Comparison of ENCODE assay signal across 8 mouse cellular contexts in the genomic region with DNA sequence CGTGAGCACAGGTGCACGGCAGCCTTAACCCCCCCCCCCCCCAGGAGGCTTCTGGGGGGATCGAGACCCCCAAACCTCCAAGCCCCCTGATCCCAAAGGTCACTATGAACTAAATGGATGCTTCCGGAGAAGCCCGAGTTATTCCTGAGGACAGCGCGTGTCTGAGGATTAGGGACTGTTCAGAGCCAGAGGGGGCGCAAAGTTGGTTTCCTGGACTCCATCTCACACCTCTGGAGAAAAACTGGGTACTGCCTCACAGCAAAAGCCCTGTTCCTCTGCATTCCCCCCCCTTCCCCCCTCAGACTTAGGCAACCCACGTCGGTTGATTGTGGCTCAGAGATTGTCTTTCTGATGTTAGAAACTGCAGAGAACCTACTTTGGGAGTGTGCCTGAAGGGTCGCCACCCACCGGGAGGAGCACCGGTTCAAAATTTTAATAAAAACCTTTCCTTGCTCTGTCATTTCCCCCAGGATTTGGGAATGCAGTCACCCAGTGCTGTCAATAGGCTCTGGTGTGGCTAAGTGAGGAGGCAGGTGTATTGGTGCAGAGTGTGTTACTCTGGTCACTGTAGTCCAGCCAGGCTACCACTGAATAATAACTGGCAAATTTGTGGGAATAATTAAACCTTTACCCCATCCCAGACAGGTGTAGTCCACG. TPM values are rescaled to one million over a fixed set of nuclear protein-coding genes. Genes with fewer than 3 reads are reported as not detected.
A peak's percentile ranks its signal among the peaks of the same experiment; 100 is the strongest.
DNase-seq lines count a peak whose midpoint lies in the region; ATAC-seq and TF ChIP-seq lines count a peak whose summit lies in the region.

No protein-coding gene starts in this region.

- TF ChIP-seq CTCF in kidney, adult 2 months (conservative IDR thresholded peaks at IDR 0.05; ENCODE audit: insufficient read depth, insufficient read length, low read depth, low read length): no peak
- TF ChIP-seq CTCF in bone marrow, adult 2 months (IDR thresholded peaks at IDR 0.05; ENCODE audit: control insufficient read depth, insufficient read depth, low read length): no peak

- DNase-seq in kidney, adult 2 months: no peak
- no peak for DNase-seq in kidney, adult 11 months
- DNase-seq in forelimb bud, embryonic 11.5 days (ENCODE audit: low read depth, low spot score): peak; percentile 39
- no peak for DNase-seq in urinary bladder, postnatal 10 days (ENCODE audit: low spot score)
- DNase-seq in layer of hippocampus, adult 8-10 months (ENCODE audit: low spot score in 2 of 2): no peak
- no peak for DNase-seq in adipocyte (ENCODE audit: low spot score)

- no peak for TF ChIP-seq POLR2A in kidney, adult 2 months (IDR thresholded peaks at IDR 0.05; ENCODE audit: low read depth, low read length)
- no peak for TF ChIP-seq POLR2A in bone marrow, adult 2 months (IDR thresholded peaks at IDR 0.05; ENCODE audit: borderline replicate concordance, control insufficient read depth, low read depth, low read length)

- H3K36me3 ChIP-seq in kidney, adult 2 months (ENCODE audit: control insufficient read depth, insufficient read depth, low read length): no peaks in the 10 kb centered on the region

- peaks cover 8% of the 10 kb centered on the region; the same call in 1 of the 2 replicates for H3K4me1 ChIP-seq in kidney, adult 2 months (ENCODE audit: control insufficient read depth, insufficient read depth, low read length)
- H3K4me1 ChIP-seq in bone marrow, adult 2 months (ENCODE audit: control insufficient read depth, insufficient read depth, low read length): no peaks in the 10 kb centered on the region; the same call in none of the 2 replicates

- ATAC-seq in megakaryocyte progenitor cell, adult 5-6 weeks (replicated peaks; ENCODE audit: poor library complexity): peak; percentile 21

- no peak overlapping the region for H3K27ac ChIP-seq in kidney, adult 2 months (ENCODE audit: insufficient read depth, low read depth, low read length)
- H3K27ac ChIP-seq in bone marrow, adult 2 months (ENCODE audit: control insufficient read depth, insufficient read depth, low read depth, low read length, poor library complexity): peak overlapping the region; percentile 99

- H3K27me3 ChIP-seq in kidney, adult 2 months (replicated peaks; ENCODE audit: control insufficient read depth, insufficient read depth, low read length): no peaks in the 10 kb centered on the region

- 12% methylated on average over 14 of the region's 14 CpGs for WGBS in kidney, adult 2 months
- 7% methylated on average over 14 of the region's 14 CpGs for WGBS in bone marrow, adult 2 months

- H3K4me3 ChIP-seq in kidney, adult 2 months (ENCODE audit: insufficient read depth, low read depth, low read length): peak overlapping the region; percentile 79; the same call in 1 of the 2 replicates
- peak overlapping the region; percentile 87 for H3K4me3 ChIP-seq in bone marrow, adult 2 months (replicated peaks; ENCODE audit: control insufficient read depth, low read depth, low read length)

RNA-seq across cellular contexts. Expression of a gene that starts 0.8 kb away (rescaled TPM):
- polyA plus RNA-seq in kidney, adult 2 months (2012; rRNA removed): 1.2 and 2.8 TPM in 2 replicates
- 31.3 and 50.4 TPM in 2 replicates for polyA plus RNA-seq in bone marrow, adult 2 months (2011; ENCODE audit: insufficient read depth, insufficient read length, low replicate concordance, missing spikeins)
- 40.0 and 41.6 TPM in 2 replicates for total RNA-seq in megakaryocyte progenitor cell, adult 5-6 weeks (2015)
- 12.6 and 21.3 TPM in 2 replicates for total RNA-seq in megakaryocyte progenitor cell, adult 5-6 weeks (2017)
- 10 to 100 TPM in 2 of 4 experiments, 1 to 10 TPM in 2; 6.6 to 11.5 (median 10.3) TPM for total RNA-seq in layer of hippocampus, adult 8-10 months (2022)

RNA-seq across cellular contexts. Expression of a gene that starts 1.0 kb away (rescaled TPM):
- polyA plus RNA-seq in kidney, adult 2 months (2012; rRNA removed): 20.9 and 24.9 TPM in 2 replicates
- 1.5 and 3.7 TPM in 2 replicates for polyA plus RNA-seq in bone marrow, adult 2 months (2011; ENCODE audit: insufficient read depth, insufficient read length, low replicate concordance, missing spikeins)
- total RNA-seq in megakaryocyte progenitor cell, adult 5-6 weeks (2015): 2.0 and 2.9 TPM in 2 replicates
- 1.5 and 1.9 TPM in 2 replicates for total RNA-seq in megakaryocyte progenitor cell, adult 5-6 weeks (2017)
- 10 to 100 TPM; 14.1 to 22.3 (median 19.7) TPM for total RNA-seq in layer of hippocampus, adult 8-10 months (2022)

RNA-seq across cellular contexts. Expression of a gene that starts 48.5 kb away (rescaled TPM):
- 42.5 and 47.2 TPM in 2 replicates for polyA plus RNA-seq in kidney, adult 2 months (2012; rRNA removed)
- 13.3 and 19.3 TPM in 2 replicates for polyA plus RNA-seq in bone marrow, adult 2 months (2011; ENCODE audit: insufficient read depth, insufficient read length, low replicate concordance, missing spikeins)
- 34.0 and 37.6 TPM in 2 replicates for total RNA-seq in megakaryocyte progenitor cell, adult 5-6 weeks (2015)
- total RNA-seq in megakaryocyte progenitor cell, adult 5-6 weeks (2017): 51.8 and 65.5 TPM in 2 replicates
- total RNA-seq in layer of hippocampus, adult 8-10 months (2022): 10 to 100 TPM; 48.6 to 68.6 (median 55.6) TPM
